Mouse (Mus musculus) kidney, postnatal 14 days (tissue): ENCODE results near the gene Fbxw10.

ENCODE experiments used
- DNase-seq: peaks from one replicate; pipeline ENCODE4 v3.0.0; 2022; ENCODE audit warnings: mixed read lengths

The Fbxw10 gene

GRCm38 (mm10) chr11:62845730-62846129, 1.1 kb upstream of the Fbxw10 start:
- no peak for DNase-seq

GRCm38 (mm10) chr11:62847655-62848191, 854 bp downstream of the Fbxw10 start:
- no peak for DNase-seq

GRCm38 (mm10) chr11:62848301-62848700, 1.4 kb downstream of the Fbxw10 start:
- no peak for DNase-seq

- peak; percentile 36 for DNase-seq
Measured at GRCm38 (mm10) chr11:62851199-62851598, 4.3 kb downstream of the Fbxw10 start.

- no peak for DNase-seq
Measured at GRCm38 (mm10) chr11:62853334-62853733, 6.5 kb downstream of the Fbxw10 start.

- no peak for DNase-seq
Measured at GRCm38 (mm10) chr11:62865562-62865961, 18.7 kb downstream of the Fbxw10 start.

- DNase-seq, result no peak
Measured at GRCm38 (mm10) chr11:62866685-62867084, 19.8 kb downstream of the Fbxw10 start.

GRCm38 (mm10) chr11:62869201-62869600, 22.3 kb downstream of the Fbxw10 start:
- DNase-seq, result no peak

GRCm38 (mm10) chr11:62869715-62870371, 23.0 kb downstream of the Fbxw10 start:
- DNase-seq, result no peak

- no peak for DNase-seq
Measured at GRCm38 (mm10) chr11:62873479-62873878, 26.6 kb downstream of the Fbxw10 start.

- DNase-seq, result no peak
Measured at GRCm38 (mm10) chr11:62875696-62876095, 28.8 kb downstream of the Fbxw10 start.

GRCm38 (mm10) chr11:62876445-62876844, 29.6 kb downstream of the Fbxw10 start:
- DNase-seq, result no peak

GRCm38 (mm10) chr11:62877391-62877790, 30.5 kb downstream of the Fbxw10 start:
- no peak for DNase-seq

- no peak for DNase-seq
Measured at GRCm38 (mm10) chr11:62878728-62879127, 31.9 kb downstream of the Fbxw10 start.

- peak; percentile 99 for DNase-seq
Measured at GRCm38 (mm10) chr11:62879220-62880048, 32.6 kb downstream of the Fbxw10 start, which contains the start of gene Tvp23b. TSS of gene Tvp23b (plus strand) at chr11:62879455.

GRCm38 (mm10) chr11:62883407-62883806, 36.5 kb downstream of the Fbxw10 start:
- DNase-seq, result no peak

GRCm38 (mm10) chr11:62885323-62885722, 38.5 kb downstream of the Fbxw10 start:
- DNase-seq, result peak; percentile 33

GRCm38 (mm10) chr11:62890796-62891195, 43.9 kb downstream of the Fbxw10 start:
- no peak for DNase-seq

GRCm38 (mm10) chr11:62891763-62892162, 44.9 kb downstream of the Fbxw10 start:
- no peak for DNase-seq

- DNase-seq, result peak; percentile 80
Measured at GRCm38 (mm10) chr11:62901699-62902323, 54.9 kb downstream of the Fbxw10 start.

- DNase-seq, result no peak
Measured at GRCm38 (mm10) chr11:62903871-62904495, 57.1 kb downstream of the Fbxw10 start.

GRCm38 (mm10) chr11:62909720-62910306, 62.9 kb downstream of the Fbxw10 start:
- DNase-seq, result no peak
